Mouse (Mus musculus): Measurements from ENCODE around the gene Sestd1.

DNA sequence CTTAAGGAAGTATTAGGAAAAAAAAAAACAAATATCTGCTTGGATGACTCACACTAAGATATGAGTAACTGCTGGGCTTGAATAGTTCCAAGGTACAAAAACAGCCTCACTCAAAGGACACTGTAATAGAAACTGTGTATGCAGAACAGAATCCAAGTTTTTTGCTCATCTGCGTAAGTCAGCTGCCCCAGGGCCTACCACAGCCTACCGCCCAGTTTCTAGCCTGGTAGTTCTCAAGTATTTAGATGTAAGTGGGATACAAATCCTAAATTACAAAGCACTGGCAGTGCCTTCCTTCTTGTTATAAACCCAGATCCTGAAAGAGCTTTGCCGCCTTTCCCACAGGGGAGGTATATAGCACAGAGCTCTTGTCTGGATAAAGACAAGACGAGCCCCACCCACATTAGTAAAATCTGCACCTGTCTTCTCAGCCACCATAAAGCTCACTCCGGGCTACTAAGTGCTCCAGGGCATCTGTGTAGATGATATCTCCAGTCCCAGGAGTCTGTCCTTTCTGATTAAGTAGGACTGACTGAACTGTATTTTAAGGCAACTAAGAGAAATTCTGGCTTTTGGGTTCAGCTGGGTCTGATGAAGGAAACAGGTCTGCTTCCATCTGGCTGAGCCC is 11.7 kb downstream of the Sestd1 start:
- TF ChIP-seq CTCF (IDR thresholded peaks at IDR 0.05 in 2 of 3, conservative IDR thresholded peaks at IDR 0.05 in 1 of 3; ENCODE audit: control insufficient read depth in 1 of 3, insufficient read depth in 1 of 3, low read depth in 2 of 3, low read length in 3 of 3, poor library complexity in 1 of 3, severe bottlenecking in 1 of 3) (no peak), POLR2AphosphoS5 (IDR thresholded peaks at IDR 0.05; ENCODE audit: borderline replicate concordance, low read depth, low read length) (no peak), GABPA (IDR thresholded peaks at IDR 0.05; ENCODE audit: low read depth, low read length) (no peak), ZKSCAN1 (IDR thresholded peaks at IDR 0.05; ENCODE audit: low read depth, low read length) (no peak), POLR2A (IDR thresholded peaks at IDR 0.05; ENCODE audit: control insufficient read depth in 1 of 2, insufficient read depth in 1 of 2, low read depth in 1 of 2, low read length in 2 of 2, poor library complexity in 1 of 2) (no peak), NELFE (IDR thresholded peaks at IDR 0.05; ENCODE audit: low read depth, low read length) (no peak), MAX (IDR thresholded peaks at IDR 0.05; ENCODE audit: low read length) (no peak), EP300 (IDR thresholded peaks at IDR 0.05; ENCODE audit: low read depth in 1 of 2, low read length in 2 of 2) (no peak), MAFK (IDR thresholded peaks at IDR 0.05; ENCODE audit: borderline replicate concordance, low read depth, low read length) (no peak)
